Mouse (Mus musculus) ovary, postnatal 14 days (tissue): ENCODE measurements at regions not wholly inside any gene's neighbourhood (a gene's known extent, or its start where the extent isn't known, plus 50 kb on each side); places are given as distances from the start of the nearest gene placed in this dataset.

Source experiments
- DNase-seq: peaks from one replicate; pipeline ENCODE4 v3.0.0; 2022; ENCODE audit warnings: low spot score

GRCm38 (mm10) chr2:34042336-34042735 lies 154.6 kb upstream of the Mvb12b start:
- no peak for DNase-seq

- DNase-seq = no peak
Measured at GRCm38 (mm10) chr2:34038982-34039381, 151.2 kb upstream of the Mvb12b start.

DNA sequence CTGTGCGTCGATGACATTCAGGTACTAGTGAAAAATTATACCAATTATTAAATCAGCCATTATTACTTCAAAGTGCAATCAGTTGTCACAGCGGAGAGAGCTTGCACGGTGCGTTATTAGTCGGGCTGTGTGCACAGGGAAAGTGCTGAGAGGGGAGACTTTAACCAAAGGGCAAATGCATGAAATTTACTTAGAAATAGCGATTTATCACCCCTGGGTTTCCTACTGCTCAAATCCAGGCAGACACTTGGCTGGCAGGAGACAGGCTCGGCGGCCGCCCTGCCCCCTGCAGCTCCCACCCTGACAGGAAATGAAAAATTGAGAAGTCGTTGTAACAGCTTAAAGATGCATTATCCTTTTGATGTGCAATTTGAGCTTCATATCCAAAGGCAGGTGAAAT lies 145.5 kb upstream of the Mvb12b start:
- DNase-seq = no peak

DNA sequence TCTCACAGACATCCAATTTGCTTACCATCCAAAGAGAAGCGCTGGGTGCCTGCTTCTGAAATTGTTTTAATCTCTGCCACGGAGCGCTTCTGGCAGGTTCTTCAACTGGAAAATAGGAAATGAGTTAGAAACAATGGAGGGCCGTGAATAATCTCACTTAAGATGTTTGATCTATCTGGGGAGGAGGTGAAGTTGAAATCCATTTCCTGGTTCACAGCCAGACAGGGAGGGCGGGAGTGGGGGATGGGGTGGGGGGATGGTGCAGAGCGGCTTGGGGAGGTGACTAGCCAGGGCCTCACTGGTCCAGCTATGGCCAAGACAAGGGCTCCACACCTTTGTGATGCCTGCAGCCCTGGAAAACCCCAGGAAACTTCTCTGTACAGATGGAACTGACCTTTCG lies 143.7 kb upstream of the Mvb12b start:
- no peak for DNase-seq

DNA sequence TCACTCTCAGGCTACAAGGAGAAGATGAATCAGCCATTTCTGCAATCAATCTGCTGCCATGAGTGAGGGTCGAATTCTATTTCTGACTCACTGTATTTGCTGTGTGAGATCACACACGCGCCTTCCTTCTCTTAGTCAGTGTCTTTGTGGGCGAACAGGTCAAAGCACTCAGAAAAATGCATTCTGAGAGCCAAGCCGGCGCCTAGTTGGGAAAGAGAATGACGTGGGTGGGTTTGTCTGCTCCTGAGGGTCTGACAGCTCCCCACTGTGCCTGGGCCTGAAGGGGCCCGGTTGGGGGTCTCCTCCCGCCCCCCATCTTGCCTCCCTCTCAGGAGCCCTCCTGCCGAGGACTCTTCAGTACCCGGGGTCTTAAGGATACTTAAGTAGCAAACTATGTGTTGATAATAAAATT lies 143.3 kb upstream of the Mvb12b start:
- no peak for DNase-seq

DNA sequence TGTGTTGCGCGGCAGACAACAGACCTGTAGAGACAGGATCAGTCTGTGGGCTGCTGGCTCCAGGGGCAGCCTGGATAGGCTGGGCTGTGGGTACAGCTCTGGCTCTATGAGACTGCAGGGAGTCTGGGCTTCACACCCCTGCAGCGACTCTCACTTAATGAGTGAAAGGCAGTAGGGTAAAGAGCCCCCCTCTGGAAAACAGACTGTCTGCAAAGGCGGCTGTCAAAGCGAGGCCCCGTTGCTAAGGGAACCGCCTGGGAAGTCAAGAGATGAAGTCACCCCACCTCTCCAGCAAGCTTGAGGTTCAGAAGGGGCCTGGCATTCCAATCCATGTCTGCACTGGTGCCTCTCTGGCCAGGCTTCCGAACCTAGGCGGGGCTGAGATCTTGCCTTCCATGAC lies 139.7 kb upstream of the Mvb12b start:
- DNase-seq = no peak

GRCm38 (mm10) chr2:34026566-34027360 lies 139.0 kb upstream of the Mvb12b start:
- DNase-seq = no peak

GRCm38 (mm10) chr2:34025715-34026360 lies 138.1 kb upstream of the Mvb12b start:
- DNase-seq = peak; percentile 18

- no peak for DNase-seq
Measured at GRCm38 (mm10) chr2:34017142-34017453, 129.4 kb upstream of the Mvb12b start.

DNA sequence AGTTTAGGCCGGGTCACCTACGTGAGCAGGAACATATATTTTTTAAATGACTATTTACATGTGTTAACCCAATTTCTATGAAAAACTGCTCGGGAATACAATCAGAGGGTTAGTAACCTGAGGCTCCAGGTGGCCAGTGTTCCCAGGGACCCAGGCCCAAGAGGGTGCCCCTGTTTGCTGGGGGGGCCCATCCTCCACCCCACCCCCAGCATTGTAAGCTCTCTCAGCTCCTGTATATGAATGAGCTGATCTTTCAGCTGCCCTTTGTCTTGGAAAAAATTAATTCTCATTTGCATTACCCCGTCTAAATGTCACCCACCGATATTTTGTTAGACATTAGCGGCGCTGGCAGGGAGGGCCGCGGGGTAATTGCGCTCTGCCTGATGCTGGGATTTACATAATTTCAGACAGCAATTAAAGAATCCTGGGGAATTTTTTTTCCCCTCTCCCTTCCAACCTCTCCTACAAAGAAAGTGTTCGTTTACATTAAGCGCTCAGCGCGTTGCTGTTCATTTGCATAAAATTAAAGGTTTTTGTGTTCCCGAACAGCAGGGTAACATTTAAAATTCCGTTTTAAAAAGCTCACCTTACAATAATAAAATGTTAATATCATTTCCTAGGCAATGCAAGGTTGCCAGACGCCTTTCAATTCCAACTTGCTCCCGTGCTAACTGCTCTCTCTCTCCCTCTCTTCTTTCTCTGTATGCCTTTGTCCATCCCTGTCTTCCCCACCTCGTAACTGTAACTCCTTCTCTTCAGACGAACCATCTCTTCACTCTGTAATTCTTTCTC lies 128.8 kb upstream of the Mvb12b start:
- no peak for DNase-seq

DNA sequence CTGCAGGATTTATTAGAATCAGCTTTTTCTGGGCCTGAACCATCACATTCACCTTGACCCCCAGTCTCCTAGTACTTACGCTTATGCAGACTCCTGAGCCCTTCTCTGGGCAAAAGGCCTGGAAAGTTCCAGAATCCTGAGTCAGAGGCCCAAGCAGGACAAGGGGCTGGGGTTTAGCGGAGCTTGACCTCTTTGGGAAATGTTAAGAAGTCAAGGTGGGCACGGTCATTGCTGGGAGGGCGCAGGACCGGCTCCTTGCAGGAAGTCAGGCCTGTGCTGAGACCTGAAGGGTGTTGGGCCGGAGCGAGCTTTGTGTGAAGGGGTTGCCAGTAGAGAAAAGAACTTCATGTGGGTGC lies 127.9 kb upstream of the Mvb12b start:
- no peak for DNase-seq

- no peak for DNase-seq
Measured at GRCm38 (mm10) chr2:34014868-34015639, 127.3 kb upstream of the Mvb12b start.

GRCm38 (mm10) chr2:34010166-34010565 lies 122.4 kb upstream of the Mvb12b start:
- no peak for DNase-seq

- no peak for DNase-seq
Measured at GRCm38 (mm10) chr2:34007916-34008315, 120.2 kb upstream of the Mvb12b start.

DNA sequence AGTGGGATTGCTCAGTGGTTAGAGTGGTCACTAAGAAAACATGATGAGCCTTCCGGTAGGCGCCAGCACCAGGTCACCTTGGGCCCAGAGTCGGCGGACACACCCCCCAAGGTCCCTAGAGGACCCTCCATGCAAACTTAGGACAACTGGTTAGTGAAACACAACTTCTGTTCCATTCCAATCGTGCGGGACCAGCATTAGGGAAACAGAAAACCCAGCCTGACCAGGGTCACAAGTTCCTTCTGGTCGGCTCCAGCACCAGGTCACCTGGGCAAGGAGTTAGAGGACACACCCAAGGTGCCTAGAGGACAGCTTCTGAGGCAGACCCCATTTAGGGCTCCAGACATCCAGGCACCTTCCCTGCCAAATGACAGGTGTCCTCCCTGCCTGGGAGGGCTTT lies 109.4 kb upstream of the Mvb12b start:
- no peak for DNase-seq

GRCm38 (mm10) chr2:33996331-33996730 lies 108.6 kb upstream of the Mvb12b start:
- DNase-seq = no peak

- DNase-seq = no peak
Measured at GRCm38 (mm10) chr2:33991299-33991698, 103.6 kb upstream of the Mvb12b start.

- DNase-seq = no peak
Measured at GRCm38 (mm10) chr2:33990711-33991110, 103.0 kb upstream of the Mvb12b start.

DNA sequence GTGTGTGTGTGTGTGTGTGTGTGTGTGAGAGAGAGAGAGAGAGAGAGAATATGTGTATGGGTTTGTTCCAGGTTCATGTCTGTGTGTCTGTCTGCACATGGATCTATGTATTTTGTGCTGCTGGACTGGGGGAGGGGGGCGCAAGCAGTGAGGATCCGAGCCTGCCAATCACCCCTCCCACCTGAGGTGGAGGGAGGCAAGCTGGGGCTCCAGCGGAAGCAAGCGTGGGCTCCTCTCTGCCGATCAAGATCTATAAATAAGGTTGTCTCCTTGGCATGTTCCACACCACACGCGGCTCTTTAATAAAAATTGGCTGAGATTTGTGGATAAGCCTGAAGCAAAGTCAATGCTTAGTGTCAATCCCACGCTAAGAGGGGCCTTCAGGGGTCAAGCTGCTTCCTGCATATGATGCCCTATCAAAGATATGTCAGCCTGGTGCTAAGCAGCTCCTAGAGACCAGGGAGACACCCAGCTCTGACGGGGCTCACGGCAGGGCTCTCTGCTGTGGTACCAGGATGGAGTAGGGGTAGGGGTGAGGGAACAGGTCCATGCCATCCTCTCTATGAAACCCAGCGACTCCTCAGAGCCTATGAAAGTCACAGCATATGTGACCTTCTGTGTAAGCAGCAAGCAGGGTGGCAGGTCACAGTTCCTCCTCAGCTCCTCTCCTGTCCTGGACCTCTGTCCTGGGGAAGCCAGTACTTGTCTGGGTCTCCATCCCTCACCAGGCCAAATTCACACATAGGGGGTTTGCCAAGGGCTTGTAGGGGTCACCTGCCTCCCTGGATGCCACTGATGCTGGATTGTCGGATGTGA lies 102.0 kb upstream of the Mvb12b start:
- DNase-seq = no peak

GRCm38 (mm10) chr2:33986420-33986819 lies 98.7 kb upstream of the Mvb12b start:
- no peak for DNase-seq

DNA sequence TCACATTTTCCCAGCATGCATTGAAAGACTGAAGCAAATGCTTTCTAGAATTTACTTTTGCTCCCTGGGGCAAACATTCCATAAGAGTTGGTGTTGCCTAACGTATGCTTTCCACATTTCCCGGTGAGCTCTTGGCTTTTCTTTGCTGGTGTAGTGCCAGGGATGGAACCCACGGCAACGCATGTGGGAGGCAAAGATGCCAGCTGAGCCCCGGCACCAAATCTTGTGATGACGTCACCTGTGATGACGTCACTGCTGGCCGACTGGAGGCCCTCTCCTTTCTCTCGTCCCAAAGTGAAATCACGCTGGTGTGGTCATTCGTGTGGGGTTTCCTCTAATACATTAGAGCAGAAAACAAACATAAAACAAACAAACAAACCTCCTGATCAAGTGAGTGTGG lies 97.6 kb upstream of the Mvb12b start:
- no peak for DNase-seq
